Mouse (Mus musculus): ENCODE measurements around the gene Trit1.

DNA sequence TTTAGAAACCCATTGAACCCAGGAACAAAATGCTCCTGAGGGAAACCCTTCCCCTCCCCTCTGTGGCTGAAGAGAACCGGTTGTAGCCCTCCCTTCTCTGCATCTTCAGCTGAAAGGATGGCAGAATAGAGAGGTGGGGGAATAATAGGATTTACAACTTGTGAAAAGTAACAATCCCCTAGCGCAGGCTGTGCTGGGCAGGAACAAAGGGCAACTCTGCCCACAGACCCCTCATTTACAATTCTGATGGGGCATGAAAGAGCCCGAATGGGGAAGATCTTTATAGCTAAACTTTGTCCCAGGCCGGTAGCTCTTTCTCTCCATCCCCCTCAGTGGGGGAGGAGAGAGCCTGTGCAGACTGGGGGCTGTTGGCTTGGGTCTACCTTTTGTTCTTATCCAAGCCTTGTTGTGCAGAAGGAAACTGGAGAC, 17.1 kb upstream of the Trit1 start:
- TF ChIP-seq CTCF (IDR thresholded peaks at IDR 0.05; ENCODE audit: control insufficient read depth, insufficient read depth, low read length), result no peak
- TF ChIP-seq POLR2A (IDR thresholded peaks at IDR 0.05; ENCODE audit: borderline replicate concordance, control insufficient read depth, low read depth, low read length), result no peak

Measured in bone marrow, adult 2 months (tissue).